Mouse (Mus musculus) embryo, embryonic 11 days (tissue): ENCODE data around the gene Rhd.

Experiments used
- DNase-seq: peaks from one replicate; pipeline ENCODE4 v3.0.0-alpha.2; 2015

Gene Rhd

DNA sequence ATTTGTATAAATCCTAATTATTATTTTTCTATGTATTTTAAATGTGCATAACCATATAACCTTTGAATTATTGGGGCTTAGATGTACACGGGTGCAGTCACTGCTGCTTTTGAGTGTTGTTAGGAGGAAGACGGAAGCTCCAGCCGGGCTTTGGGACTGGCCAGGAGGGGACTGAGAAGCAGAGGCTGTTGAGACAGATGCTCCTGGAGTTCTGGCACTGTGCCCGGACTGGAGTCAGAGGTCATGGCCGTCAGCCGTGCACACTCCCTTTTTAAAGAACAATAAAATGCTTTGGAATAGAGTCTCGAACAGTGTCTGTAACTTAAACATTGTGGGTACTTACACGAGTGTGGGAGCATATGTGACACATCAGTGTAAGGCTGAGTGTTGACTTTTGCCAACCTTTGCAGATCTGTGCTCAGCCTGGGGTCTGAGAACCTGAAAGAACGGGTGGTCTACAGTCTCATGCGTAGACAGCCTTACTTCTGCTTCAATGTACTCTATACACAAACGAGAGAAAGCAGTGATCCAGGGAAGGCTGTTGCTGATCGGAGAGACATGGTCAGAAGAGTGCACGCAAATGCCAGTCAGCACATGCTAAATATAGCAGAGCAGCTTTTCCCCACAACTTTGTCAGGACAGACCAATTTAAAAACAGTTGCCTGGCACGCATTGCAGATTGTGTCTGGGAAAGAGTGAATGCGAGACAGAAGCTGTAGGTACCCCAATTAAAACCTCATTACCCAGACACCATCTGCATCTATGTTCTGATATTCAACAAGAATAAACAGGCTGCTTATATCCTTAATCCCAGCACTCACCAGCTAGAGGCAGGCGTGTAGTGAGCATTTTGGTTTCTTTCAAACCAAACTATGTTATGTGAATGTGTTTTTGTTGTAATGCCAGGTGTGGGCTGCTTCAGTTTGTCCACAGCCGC, 73.2 kb downstream of the Rhd start:
- no peak for DNase-seq

DNA sequence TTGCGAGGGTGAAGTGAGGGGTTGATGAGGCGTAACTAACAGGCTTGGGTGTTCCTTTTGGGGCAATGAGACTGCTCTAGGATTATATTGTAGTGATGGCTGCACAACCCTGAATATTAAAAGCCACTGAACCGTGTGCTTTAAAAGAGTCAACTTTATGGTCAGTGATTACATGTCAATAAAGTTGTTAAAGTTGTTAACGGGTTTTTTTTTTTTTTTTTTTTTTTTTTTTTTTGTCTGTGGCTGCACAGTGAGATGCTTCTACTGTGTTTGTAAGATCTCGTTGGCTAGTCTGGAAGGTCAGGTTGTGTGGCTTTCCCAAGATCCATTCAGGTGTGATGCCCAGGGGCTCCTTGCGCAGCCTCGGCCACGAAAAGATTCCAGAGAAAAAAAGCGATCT, 75.6 kb downstream of the Rhd start:
- no peak for DNase-seq

DNA sequence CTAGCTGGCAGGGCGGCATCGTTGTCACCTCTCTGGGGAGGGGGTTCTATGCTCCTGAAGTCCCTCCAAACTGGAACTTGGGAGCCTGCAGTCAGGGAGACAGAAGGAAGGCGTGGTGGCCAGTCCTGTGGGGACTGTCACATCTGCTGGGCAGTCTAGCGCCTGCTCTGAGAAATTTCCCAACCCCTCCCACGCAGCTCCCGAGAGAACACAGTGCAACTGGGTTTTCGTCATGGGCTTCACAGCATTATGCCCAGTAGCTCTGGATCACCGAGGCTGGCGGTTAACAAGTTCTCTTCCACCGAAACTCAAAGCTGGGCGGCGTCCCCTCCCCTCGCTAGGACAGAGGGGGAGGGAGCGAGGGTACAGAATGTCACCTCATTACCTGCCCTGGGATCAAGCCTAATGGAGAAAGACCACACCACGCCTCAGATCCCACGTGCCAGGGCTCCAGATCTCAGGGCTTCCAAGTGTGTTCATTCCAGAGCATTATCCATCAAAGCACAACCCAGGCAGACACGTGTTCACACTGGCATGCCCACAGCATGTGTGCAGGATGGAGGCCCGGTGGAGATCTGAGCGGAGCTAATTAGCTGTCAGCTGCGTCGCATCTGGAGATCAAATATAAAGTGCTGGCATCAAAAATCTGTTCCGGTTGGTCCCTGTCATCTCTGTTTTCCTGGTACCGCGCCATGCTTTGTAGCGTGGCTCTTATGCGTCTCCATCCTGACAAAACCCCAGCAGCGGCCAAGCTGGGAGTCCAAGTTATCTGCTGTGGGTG, 79.6 kb downstream of the Rhd start:
- DNase-seq: no peak
